Mouse (Mus musculus) brown adipose tissue, adult 24 weeks (tissue): ENCODE data around the gene Thsd4. TPM values are rescaled to one million over a fixed set of nuclear protein-coding genes. Genes with fewer than 3 reads are reported as not detected.

Source experiments
- H3K27ac ChIP-seq: fragments of 200-500 bp; replicated peaks from 2 replicates; pipeline ENCODE4 v1.5.1; 2012; ENCODE audit warnings: low read depth, mild to moderate bottlenecking, low read length
- H3K4me1 ChIP-seq: fragments of 200-500 bp; 2 replicates; pipeline ENCODE4 v1.6.1; 2012; ENCODE audit warnings: low read length, mixed read lengths; ENCODE audit not compliant: control insufficient read depth, insufficient read depth, insufficient read length
- H3K4me3 ChIP-seq: fragments of 200-500 bp; 2 replicates; pipeline ENCODE4 v1.5.1; 2012; ENCODE audit warnings: low read depth, mild to moderate bottlenecking, low read length, moderate library complexity; ENCODE audit not compliant: insufficient read depth
- polyA plus RNA-seq: library from polyadenylated mRNA; stranded (reverse); fragments of >200 nt; gene quantifications from 2 replicates; pipeline ENCODE4 v1.2.4, GENCODE M21; 2012; ENCODE audit not compliant: missing spikeins, insufficient read depth, insufficient read length

The Thsd4 gene
- 0.24 and 0.29 TPM in 2 replicates for polyA plus RNA-seq

- no peaks in the 10 kb centered on the region for H3K4me1 ChIP-seq
- H3K27ac ChIP-seq = no peak within 1 kb of the TSS
- peak within 1 kb of the TSS; percentile 52 for H3K4me3 ChIP-seq
These were observed at the start of gene Thsd4 for GRCm38 (mm10) chr9:60521806-60522264. TSS of gene Thsd4 (minus strand) at chr9:60522046.

- Histone ChIP-seq H3K4me3 (no peak overlapping the region), H3K27ac (no peak overlapping the region), H3K4me1 (no peaks in the 10 kb centered on the region)
These were observed 49.2 kb upstream of the Thsd4 start for GRCm38 (mm10) chr9:60571041-60571440.

GRCm38 (mm10) chr9:60569366-60569765 lies 47.5 kb upstream of the Thsd4 start:
- no peak overlapping the region for H3K27ac ChIP-seq
- no peaks in the 10 kb centered on the region for H3K4me1 ChIP-seq
- no peak overlapping the region for H3K4me3 ChIP-seq

- Histone ChIP-seq H3K4me1 (no peaks in the 10 kb centered on the region), H3K27ac (no peak overlapping the region), H3K4me3 (no peak overlapping the region)
These were observed 42.0 kb upstream of the Thsd4 start for GRCm38 (mm10) chr9:60563809-60564208.

- Histone ChIP-seq H3K4me3 (no peak overlapping the region), H3K27ac (no peak overlapping the region), H3K4me1 (no peaks in the 10 kb centered on the region)
These were observed 40.9 kb upstream of the Thsd4 start for GRCm38 (mm10) chr9:60562443-60563371.

- Histone ChIP-seq H3K4me1 (no peaks in the 10 kb centered on the region), H3K27ac (no peak overlapping the region)
These were observed 39.9 kb upstream of the Thsd4 start for GRCm38 (mm10) chr9:60561641-60562289.

GRCm38 (mm10) chr9:60558507-60558906 lies 36.7 kb upstream of the Thsd4 start:
- Histone ChIP-seq H3K27ac (no peak overlapping the region), H3K4me3 (no peak overlapping the region), H3K4me1 (no peaks in the 10 kb centered on the region)

More at GRCm38 (mm10) chr9:60561641-60562289, 39.9 kb upstream of the Thsd4 start:
- no peak overlapping the region for H3K4me3 ChIP-seq

- Histone ChIP-seq H3K4me3 (no peak overlapping the region), H3K4me1 (no peaks in the 10 kb centered on the region)
These were observed 29.4 kb upstream of the Thsd4 start for GRCm38 (mm10) chr9:60551238-60551637.

GRCm38 (mm10) chr9:60548182-60548581 lies 26.3 kb upstream of the Thsd4 start:
- Histone ChIP-seq H3K4me3 (no peak overlapping the region), H3K27ac (no peak overlapping the region), H3K4me1 (no peaks in the 10 kb centered on the region)

More at GRCm38 (mm10) chr9:60551238-60551637, 29.4 kb upstream of the Thsd4 start:
- H3K27ac ChIP-seq = no peak overlapping the region

- Histone ChIP-seq H3K4me3 (no peak overlapping the region), H3K4me1 (no peaks in the 10 kb centered on the region), H3K27ac (no peak overlapping the region)
These were observed 24.3 kb upstream of the Thsd4 start for GRCm38 (mm10) chr9:60546169-60546568.

GRCm38 (mm10) chr9:60545361-60546096 lies 23.7 kb upstream of the Thsd4 start:
- Histone ChIP-seq H3K27ac (no peak overlapping the region), H3K4me1 (no peaks in the 10 kb centered on the region)

GRCm38 (mm10) chr9:60543422-60544015 lies 21.7 kb upstream of the Thsd4 start:
- no peak overlapping the region for H3K27ac ChIP-seq
- H3K4me3 ChIP-seq = no peak overlapping the region
- no peaks in the 10 kb centered on the region for H3K4me1 ChIP-seq

More at GRCm38 (mm10) chr9:60545361-60546096, 23.7 kb upstream of the Thsd4 start:
- H3K4me3 ChIP-seq = no peak overlapping the region

- H3K27ac ChIP-seq = no peak overlapping the region
- no peaks in the 10 kb centered on the region for H3K4me1 ChIP-seq
- H3K4me3 ChIP-seq = no peak overlapping the region
These were observed 8.5 kb upstream of the Thsd4 start for GRCm38 (mm10) chr9:60530310-60530709.

- no peak overlapping the region for H3K27ac ChIP-seq
- H3K4me3 ChIP-seq = no peak overlapping the region
- H3K4me1 ChIP-seq = no peaks in the 10 kb centered on the region
These were observed 7.8 kb upstream of the Thsd4 start for GRCm38 (mm10) chr9:60529348-60530243.
